8 mouse cellular contexts compared by ENCODE assay signal in genomic region chr15:84987874-84988825, GRCm38 (mm10). TPM values are rescaled to one million over a fixed set of nuclear protein-coding genes. Genes with fewer than 3 reads are reported as not detected.
A peak's percentile ranks its signal among the peaks of the same experiment; 100 is the strongest.
DNase-seq lines count a peak whose midpoint lies in the region; ATAC-seq and TF ChIP-seq lines count a peak whose summit lies in the region.

5031439G07Rik (minus strand) TSS chr15:84988551.

- peak; percentile 94 for ATAC-seq in heart, embryonic 15.5 days (replicated peaks; ENCODE audit: insufficient number of reproducible peaks, insufficient read depth, low FRiP score, low read depth)
- ATAC-seq in liver, embryonic 16.5 days (ENCODE audit: low read depth): peak; percentile 92
- peak; percentile 93 for ATAC-seq in neural tube, embryonic 13.5 days (ENCODE audit: low read depth)

- peak within 1 kb of the TSS; percentile 95 for H3K9ac ChIP-seq in heart, embryonic 15.5 days
- peak within 1 kb of the TSS; percentile 67 for H3K9ac ChIP-seq in liver, embryonic 16.5 days (ENCODE audit: low read depth, low read length)
- H3K9ac ChIP-seq in neural tube, embryonic 13.5 days: peak within 1 kb of the TSS; percentile 90

- TF ChIP-seq CTCF in testis, adult 2 months (IDR thresholded peaks at IDR 0.05; ENCODE audit: control insufficient read depth, insufficient read depth, insufficient replicate concordance, low read depth, low read length): no peak

- peaks cover 15% of the 10 kb centered on the region for H3K36me3 ChIP-seq in forebrain, embryonic 10.5 days (replicated peaks)
- H3K36me3 ChIP-seq in heart, embryonic 15.5 days: no peaks in the 10 kb centered on the region
- H3K36me3 ChIP-seq in liver, embryonic 16.5 days (ENCODE audit: control insufficient read depth, insufficient read depth): no peaks in the 10 kb centered on the region
- H3K36me3 ChIP-seq in neural tube, embryonic 13.5 days: 0 out of 2 replicates have a peak, but pooled peaks cover 7% of the 10 kb centered on the region
- H3K36me3 ChIP-seq in testis, adult 2 months (ENCODE audit: control insufficient read depth, insufficient read depth, low read length): no peaks in the 10 kb centered on the region

- peak; percentile 77 to 80 for DNase-seq in CD8-positive naive resting alpha-beta T cell, adult 2 months (ENCODE audit: low read depth in 2 of 2, low spot score in 2 of 2)
- peak; percentile 78 for DNase-seq in c-Kit-negative CD71-positive TER-119-positive erythroid progenitor cells, embryonic 14.5 days (ENCODE audit: low read depth, low spot score)
- DNase-seq in forebrain, embryonic 10.5 days (ENCODE audit: extremely low spot score, low spot score): peak; percentile 94
- peak; percentile 96 to 98 for DNase-seq in kidney, postnatal 25 days

- H3K9me3 ChIP-seq in forebrain, embryonic 10.5 days: no peaks in the 10 kb centered on the region
- H3K9me3 ChIP-seq in heart, embryonic 15.5 days (replicated peaks): no peaks in the 10 kb centered on the region
- H3K9me3 ChIP-seq in liver, embryonic 16.5 days (replicated peaks; ENCODE audit: control insufficient read depth, low read length): no peaks in the 10 kb centered on the region
- H3K9me3 ChIP-seq in neural tube, embryonic 13.5 days: no peaks in the 10 kb centered on the region

- H3K4me1 ChIP-seq in forebrain, embryonic 10.5 days: peaks cover 42% of the 10 kb centered on the region
- peaks cover 17% of the 10 kb centered on the region for H3K4me1 ChIP-seq in heart, embryonic 15.5 days (replicated peaks)
- peaks cover 11% of the 10 kb centered on the region for H3K4me1 ChIP-seq in liver, embryonic 16.5 days (ENCODE audit: control insufficient read depth, low read depth, low read length)
- peaks cover 46% of the 10 kb centered on the region for H3K4me1 ChIP-seq in neural tube, embryonic 13.5 days (replicated peaks)
- peaks cover 5% of the 10 kb centered on the region for H3K4me1 ChIP-seq in testis, adult 2 months (ENCODE audit: control insufficient read depth, insufficient read depth, low read length)

- peak within 1 kb of the TSS; percentile 88 for H3K4me3 ChIP-seq in forebrain, embryonic 10.5 days
- H3K4me3 ChIP-seq in heart, embryonic 15.5 days: peak within 1 kb of the TSS; percentile 85
- peak within 1 kb of the TSS; percentile 68 for H3K4me3 ChIP-seq in liver, embryonic 16.5 days (ENCODE audit: low read depth, low read length)
- H3K4me3 ChIP-seq in neural tube, embryonic 13.5 days: peak within 1 kb of the TSS; percentile 70
- peak within 1 kb of the TSS; percentile 93 for H3K4me3 ChIP-seq in testis, adult 2 months (ENCODE audit: control insufficient read depth, low read depth, low read length)

- 2% methylated on average over 59 of the region's 59 CpGs for WGBS in forebrain, embryonic 10.5 days
- WGBS in heart, embryonic 15.5 days: under 1% methylated on average over 54 of the region's 59 CpGs
- 2% methylated on average over 46 of the region's 59 CpGs for WGBS in liver, embryonic 16.5 days (ENCODE audit: insufficient replicate concordance)
- 2% methylated on average over 57 of the region's 59 CpGs for WGBS in neural tube, embryonic 13.5 days

- TF ChIP-seq POLR2A in testis, adult 2 months (IDR thresholded peaks at IDR 0.05; ENCODE audit: control insufficient read depth, low read depth, low read length): peak; percentile 59

- peak within 1 kb of the TSS; percentile 89 for H3K4me2 ChIP-seq in heart, embryonic 15.5 days
- peak within 1 kb of the TSS; percentile 76 for H3K4me2 ChIP-seq in liver, embryonic 16.5 days (ENCODE audit: low read depth, low read length)
- H3K4me2 ChIP-seq in neural tube, embryonic 13.5 days: peak within 1 kb of the TSS; percentile 77

- H3K27ac ChIP-seq in forebrain, embryonic 10.5 days: peak within 1 kb of the TSS; percentile 89
- H3K27ac ChIP-seq in heart, embryonic 15.5 days: peak within 1 kb of the TSS; percentile 77
- no peak within 1 kb of the TSS for H3K27ac ChIP-seq in liver, embryonic 16.5 days (ENCODE audit: low read length)
- peak within 1 kb of the TSS; percentile 83 for H3K27ac ChIP-seq in neural tube, embryonic 13.5 days (replicated peaks)
- H3K27ac ChIP-seq in testis, adult 2 months (ENCODE audit: control insufficient read depth, insufficient read depth, low read depth, low read length): no peak within 1 kb of the TSS

- peaks cover 31% of the 10 kb centered on the region for H3K27me3 ChIP-seq in forebrain, embryonic 10.5 days (ENCODE audit: poor library complexity, severe bottlenecking)
- H3K27me3 ChIP-seq in heart, embryonic 15.5 days: 0 out of 2 replicates have a peak, but pooled peaks cover 4% of the 10 kb centered on the region
- peaks cover 18% of the 10 kb centered on the region for H3K27me3 ChIP-seq in liver, embryonic 16.5 days (ENCODE audit: control insufficient read depth, insufficient read depth, low read depth, low read length)
- peaks cover 10% of the 10 kb centered on the region; the same call in 1 of the 2 replicates for H3K27me3 ChIP-seq in neural tube, embryonic 13.5 days
- H3K27me3 ChIP-seq in testis, adult 2 months (ENCODE audit: control insufficient read depth, insufficient read depth, low read length): peaks cover 2% of the 10 kb centered on the region

RNA-seq across cellular contexts. Expression of gene 5031439G07Rik, which starts in this region (rescaled TPM):
- 9.6 and 9.8 TPM in 2 replicates for polyA plus RNA-seq in forebrain, embryonic 10.5 days (2016; fragmentation: Nextera tagmentation; extraction: Ambion mirVana)
- polyA plus RNA-seq in heart, embryonic 15.5 days (2015; fragmentation: Nextera tagmentation; extraction: Ambion mirVana): 5.0 and 14.4 TPM in 2 replicates
- polyA plus RNA-seq in liver, embryonic 16.5 days (2015; fragmentation: Nextera tagmentation; extraction: Ambion mirVana): 1.5 and 1.8 TPM in 2 replicates
- polyA plus RNA-seq in neural tube, embryonic 13.5 days (2015; fragmentation: Nextera tagmentation; extraction: Ambion mirVana): 17.4 and 18.8 TPM in 2 replicates
- 29.2 and 36.8 TPM in 2 replicates for polyA plus RNA-seq in testis, adult 2 months (2012; rRNA removed)

Comparison
In these comparisons a context has a peak if more than half of its experiments do, and no peak if none do; other contexts are left out.
1. H3K27ac ChIP-seq: peak in forebrain, embryonic 10.5 days (single experiment), heart, embryonic 15.5 days (single experiment) and neural tube, embryonic 13.5 days (single experiment); none in liver, embryonic 16.5 days (single experiment) and testis, adult 2 months (single experiment).
2. Peak in every context shown above with its lines, with median percentiles within 50 percentile points of each other: DNase-seq, H3K4me3 ChIP-seq, ATAC-seq, H3K4me2 ChIP-seq and H3K9ac ChIP-seq.